In the genomic region with DNA sequence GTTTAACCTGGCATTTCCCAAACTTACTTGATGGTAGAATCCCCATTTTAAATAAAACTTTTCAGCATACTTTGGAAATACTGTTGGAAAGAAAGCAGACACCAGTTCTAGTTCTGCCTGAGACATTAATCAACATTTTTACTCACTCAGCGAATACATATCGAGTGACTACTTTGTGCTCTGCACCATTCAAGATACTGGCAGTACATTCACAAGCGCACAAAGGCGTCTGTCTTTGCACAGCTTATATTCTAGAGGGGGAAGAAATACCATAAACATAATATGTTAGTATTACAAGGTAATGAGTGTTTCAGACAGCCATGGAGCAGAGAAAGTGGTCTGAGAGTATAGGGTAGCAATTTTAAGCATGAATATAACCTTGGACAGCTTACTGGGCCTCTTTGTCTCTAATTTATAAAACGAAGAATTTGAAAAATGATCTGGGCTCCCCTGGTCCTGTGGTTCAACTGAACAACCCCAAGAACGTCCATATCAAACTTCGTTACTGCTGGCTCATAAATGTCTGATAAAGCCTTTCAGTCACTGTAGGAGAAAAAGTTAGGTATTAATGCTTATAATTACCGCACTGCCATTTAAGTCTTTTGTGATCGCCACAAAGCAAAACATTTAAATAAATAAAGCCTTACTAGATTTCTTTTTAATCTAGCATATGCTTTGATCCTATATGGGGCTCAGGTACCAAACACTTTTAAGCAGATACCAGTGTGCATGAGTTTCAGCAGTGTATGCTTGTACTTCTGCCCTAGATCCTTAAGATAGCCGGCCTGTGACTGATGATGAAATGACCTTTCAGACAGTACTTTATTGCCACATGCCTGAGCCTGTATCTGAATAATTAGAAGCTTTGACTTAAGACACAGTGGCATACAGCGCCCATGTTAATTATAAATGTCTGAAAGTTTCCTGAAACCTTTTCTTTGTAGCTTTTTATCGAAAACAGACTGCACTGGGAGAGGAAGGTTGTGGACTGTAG, we compare ENCODE assay signal across 16 mouse cellular contexts. TPM values are rescaled to one million over a fixed set of nuclear protein-coding genes. Genes with fewer than 3 reads are reported as not detected.
DNase-seq lines count a peak whose midpoint lies in the region; ATAC-seq lines count a peak whose summit lies in the region.
"Had no signal": no experiment of that assay in that cellular context is flagged by ENCODE, and none has a peak within 500 bp of the region (broad histone marks: within the 10 kb centered on the region; RNA-seq: fewer than 3 reads in every experiment).

No protein-coding gene starts in this region.

- H3K27me3 ChIP-seq in erythroblast, embryonic 14.5 days (ENCODE audit: control insufficient read depth), result no peaks in the 10 kb centered on the region
- no peaks in the 10 kb centered on the region for H3K27me3 ChIP-seq in intestine, embryonic 16.5 days (replicated peaks; ENCODE audit: control insufficient read depth, insufficient read depth, low read length)
- no peaks in the 10 kb centered on the region for H3K27me3 ChIP-seq in liver, embryonic 16.5 days (ENCODE audit: control insufficient read depth, insufficient read depth, low read depth, low read length)
- H3K27me3 ChIP-seq: hindbrain, embryonic 15.5 days; neural tube, embryonic 13.5 days had no signal

- H3K9me3 ChIP-seq in erythroblast, embryonic 14.5 days (ENCODE audit: control insufficient read depth, low read length), result no peaks in the 10 kb centered on the region
- H3K9me3 ChIP-seq in intestine, embryonic 16.5 days (ENCODE audit: control insufficient read depth, low read length), result no peaks in the 10 kb centered on the region
- no peaks in the 10 kb centered on the region for H3K9me3 ChIP-seq in liver, embryonic 16.5 days (replicated peaks; ENCODE audit: control insufficient read depth, low read length)
- H3K9me3 ChIP-seq: forebrain, embryonic 10.5 days; hindbrain, embryonic 15.5 days; neural tube, embryonic 13.5 days had no signal

- H3K4me3 ChIP-seq in erythroblast, embryonic 14.5 days (replicated peaks), result peak overlapping the region; percentile 23
- no peak overlapping the region for H3K4me3 ChIP-seq in brown adipose tissue, adult 24 weeks (ENCODE audit: insufficient read depth, low read depth, low read length)
- H3K4me3 ChIP-seq in intestine, embryonic 16.5 days (ENCODE audit: low read length), result no peak overlapping the region
- H3K4me3 ChIP-seq in liver, embryonic 16.5 days (ENCODE audit: low read depth, low read length), result no peak overlapping the region
- H3K4me3 ChIP-seq: forebrain, embryonic 10.5 days; hindbrain, embryonic 15.5 days; neural tube, embryonic 13.5 days had no signal

- no peak for ATAC-seq in erythroblast, adult 5-6 weeks (replicated peaks; ENCODE audit: low FRiP score, poor library complexity, severe bottlenecking)
- ATAC-seq in intestine, embryonic 16.5 days, result peak; percentile 84
- ATAC-seq in liver, embryonic 16.5 days (ENCODE audit: low read depth), result no peak

- intact Hi-C loops in gastrocnemius, postnatal 14 days (cut with DNase I; ENCODE audit: low total_unique reads), result no loop called here

- H3K27ac ChIP-seq in brown adipose tissue, adult 24 weeks (replicated peaks; ENCODE audit: low read depth, low read length), result 0 out of 2 replicates have a peak overlapping the region, but pooled peaks have one; percentile 40
- no peak overlapping the region for H3K27ac ChIP-seq in intestine, embryonic 16.5 days (ENCODE audit: low read length)
- peak overlapping the region; percentile 77 for H3K27ac ChIP-seq in liver, embryonic 16.5 days (ENCODE audit: low read length)
- H3K27ac ChIP-seq: forebrain, embryonic 10.5 days; hindbrain, embryonic 15.5 days; neural tube, embryonic 13.5 days had no signal

- H3K4me2 ChIP-seq in intestine, embryonic 16.5 days (ENCODE audit: low read depth, low read length), result no peak overlapping the region
- H3K4me2 ChIP-seq in liver, embryonic 16.5 days (ENCODE audit: low read depth, low read length), result peak overlapping the region; percentile 38; the same call in 1 of the 2 replicates
- H3K4me2 ChIP-seq: hindbrain, embryonic 15.5 days; neural tube, embryonic 13.5 days had no signal

- WGBS in intestine, embryonic 16.5 days, result 68% methylated on average over 12 of the region's 12 CpGs
- 37% methylated on average over 12 of the region's 12 CpGs for WGBS in liver, embryonic 16.5 days (ENCODE audit: insufficient replicate concordance)

- peaks cover 93% of the 10 kb centered on the region for H3K36me3 ChIP-seq in erythroblast, embryonic 14.5 days (ENCODE audit: control insufficient read depth)
- no peaks in the 10 kb centered on the region for H3K36me3 ChIP-seq in intestine, embryonic 16.5 days (ENCODE audit: control insufficient read depth, insufficient read depth, low read length)
- peaks cover under 1% of the 10 kb centered on the region; the same call in 1 of the 2 replicates for H3K36me3 ChIP-seq in liver, embryonic 16.5 days (ENCODE audit: control insufficient read depth, insufficient read depth)
- H3K36me3 ChIP-seq: forebrain, embryonic 10.5 days; hindbrain, embryonic 15.5 days; neural tube, embryonic 13.5 days had no signal

- no peak overlapping the region for H3K9ac ChIP-seq in intestine, embryonic 16.5 days (ENCODE audit: low read depth, low read length)
- H3K9ac ChIP-seq in liver, embryonic 16.5 days (ENCODE audit: low read depth, low read length), result peak overlapping the region; percentile 50
- H3K9ac ChIP-seq: hindbrain, embryonic 15.5 days; neural tube, embryonic 13.5 days had no signal

- no peak for DNase-seq in urinary bladder, postnatal 10 days (ENCODE audit: low spot score)
- no peak for DNase-seq in embryo, embryonic 11 days
- no peak for DNase-seq in gastrocnemius, postnatal 14 days
- DNase-seq: cerebellum, adult 18-20 months; heart, adult 18-20 months; lung, adult 18-20 months; right cerebral cortex, postnatal 4 days; thymus, adult 18-20 months had no signal

- H3K4me1 ChIP-seq in erythroblast, embryonic 14.5 days (ENCODE audit: control insufficient read depth), result peaks cover 99% of the 10 kb centered on the region
- peaks cover 6% of the 10 kb centered on the region for H3K4me1 ChIP-seq in brown adipose tissue, adult 24 weeks (ENCODE audit: control insufficient read depth, insufficient read depth, insufficient read length, low read length)
- H3K4me1 ChIP-seq in intestine, embryonic 16.5 days (ENCODE audit: control insufficient read depth, insufficient read depth, low read length), result peaks cover 9% of the 10 kb centered on the region
- H3K4me1 ChIP-seq in liver, embryonic 16.5 days (ENCODE audit: control insufficient read depth, low read depth, low read length), result peaks cover 78% of the 10 kb centered on the region
- H3K4me1 ChIP-seq: forebrain, embryonic 10.5 days; hindbrain, embryonic 15.5 days; neural tube, embryonic 13.5 days had no signal

RNA-seq across cellular contexts. Expression of gene Ell2, which starts 35.5 kb away (rescaled TPM):
- 7.5 and 16.5 TPM in 2 replicates for polyA plus RNA-seq in erythroblast, embryonic 14.5 days (2012)
- 59.4 and 99.9 TPM in 2 replicates for total RNA-seq in erythroblast, adult 5-6 weeks (2015; ENCODE audit: low replicate concordance)
- total RNA-seq in erythroblast, adult 5-6 weeks (2017; ENCODE audit: low replicate concordance), result 60.4 and 93.9 TPM in 2 replicates
- 30.5 and 35.9 TPM in 2 replicates for polyA plus RNA-seq in brown adipose tissue, adult 24 weeks (2012; ENCODE audit: insufficient read depth, insufficient read length, missing spikeins)
- polyA plus RNA-seq in intestine, embryonic 16.5 days (2015; fragmentation: Nextera tagmentation; extraction: Ambion mirVana), result 4.3 and 4.9 TPM in 2 replicates
- polyA plus RNA-seq in liver, embryonic 16.5 days (2015; fragmentation: Nextera tagmentation; extraction: Ambion mirVana), result 30.3 and 31.2 TPM in 2 replicates
- 10 to 100 TPM; 17.9 to 30.2 TPM for total RNA-seq in gastrocnemius, postnatal 14 days (2021)
